Mouse (Mus musculus) large intestine, adult 2 months (tissue): ENCODE measurements around the gene Tmem198. TPM values are rescaled to one million over a fixed set of nuclear protein-coding genes. Genes with fewer than 3 reads are reported as not detected.

Source experiments
- DNase-seq: peaks from one replicate; pipeline ENCODE4 v3.0.0-alpha.2; 2012; ENCODE audit warnings: low read depth, low spot score
- WGBS: fragments of 180-500 bp; shearing (Covaris S2); methylation state at CpG from one replicate; pipeline ENCODE4 v1.1.7; 2018; 5-methylcytosine and 5-hydroxymethylcytosine counted together
- polyA plus RNA-seq: library from polyadenylated mRNA; depleted of rRNA; stranded (reverse); fragments of >200 nt; gene quantifications from 2 replicates; pipeline ENCODE4 v1.2.3, GENCODE M21; 2012

Tmem198 gene
- polyA plus RNA-seq, 1 experiment, result 2.0 TPM

DNA sequence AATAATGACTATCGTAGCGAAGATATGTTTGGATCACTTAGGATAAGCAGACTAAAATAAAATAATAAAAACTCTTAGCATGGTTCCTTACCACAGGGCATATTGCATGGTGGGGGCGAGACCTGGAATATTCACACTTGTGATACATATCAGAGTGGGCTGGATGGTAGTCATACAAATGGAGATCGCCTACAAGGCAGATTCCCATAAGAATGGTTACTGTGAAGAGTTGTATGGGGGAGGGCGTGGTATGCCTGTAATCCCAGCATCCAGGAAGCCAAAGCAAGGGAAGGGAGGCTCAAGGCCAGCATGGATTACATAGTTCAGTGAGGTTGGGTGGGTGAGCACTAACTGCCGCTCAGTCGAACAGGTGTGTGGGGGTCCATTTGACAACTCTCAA lies 1.4 kb downstream of the Tmem198 start:
- 85% methylated on average over 7 of the region's 7 CpGs for WGBS
- DNase-seq, result no peak

DNA sequence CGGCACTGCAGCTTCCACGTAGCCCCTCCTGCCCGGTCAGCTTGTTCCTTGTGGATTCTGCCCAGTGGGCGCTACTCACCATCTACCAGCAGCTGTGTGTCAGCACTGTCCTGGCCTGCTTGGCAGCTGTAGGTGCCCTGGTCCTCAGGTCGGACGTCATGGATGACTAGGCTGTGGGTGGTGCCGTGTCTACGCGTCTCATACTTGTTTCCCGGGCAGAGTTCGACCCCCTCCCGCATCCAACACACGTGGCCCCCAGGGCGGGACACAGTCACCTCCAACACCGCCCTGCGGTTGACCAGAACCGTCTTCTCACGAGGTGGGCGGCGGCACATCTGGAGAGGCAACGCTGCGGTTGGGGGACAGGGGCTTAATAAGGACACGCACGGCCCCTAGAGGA lies 7.2 kb downstream of the Tmem198 start:
- 23% methylated on average over 24 of the region's 24 CpGs for WGBS
- no peak for DNase-seq

GRCm38 (mm10) chr1:75487040-75487404 lies 7.7 kb downstream of the Tmem198 start:
- 8% methylated on average over 13 of the region's 13 CpGs for WGBS
- no peak for DNase-seq

DNA sequence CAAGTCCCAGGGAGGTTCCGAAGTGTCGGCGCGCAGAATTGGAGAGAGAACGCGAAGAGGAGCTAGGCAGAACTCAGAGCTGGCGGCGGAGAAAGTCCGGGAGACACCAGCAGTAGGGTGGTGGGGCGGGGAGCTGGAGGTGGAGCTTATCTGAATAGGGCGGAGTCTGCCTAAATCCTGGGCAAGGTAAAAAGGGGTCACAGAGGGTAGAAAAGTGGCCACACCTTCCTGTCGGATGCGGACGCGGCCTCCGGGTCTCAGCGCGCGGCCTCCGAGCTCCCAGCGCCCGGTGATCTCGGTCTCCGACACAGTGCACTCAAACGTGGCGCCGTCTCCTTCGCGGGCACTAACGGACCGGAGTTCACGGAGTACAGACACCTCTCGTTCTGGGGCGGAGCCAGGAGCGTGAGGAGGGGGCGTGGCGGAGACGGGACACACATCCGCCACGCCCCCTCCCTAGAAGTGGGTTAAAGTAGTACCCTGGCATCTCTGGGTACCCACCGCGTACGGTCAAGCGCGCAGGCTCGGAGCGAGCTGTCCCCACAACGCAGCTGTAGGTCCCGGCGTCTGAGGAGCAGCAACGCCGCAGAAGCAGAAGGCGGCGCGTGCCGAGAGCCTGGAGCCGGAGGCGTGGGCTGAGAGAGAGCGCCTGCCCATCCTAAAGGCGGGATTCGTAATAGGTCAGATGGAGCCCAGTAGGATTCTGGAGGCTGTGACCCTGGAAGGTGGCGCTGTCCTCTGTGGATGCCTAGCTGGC lies 8.3 kb downstream of the Tmem198 start:
- WGBS, result under 1% methylated on average over 62 of the region's 62 CpGs
- no peak for DNase-seq

GRCm38 (mm10) chr1:75490785-75491551 lies 11.6 kb downstream of the Tmem198 start:
- DNase-seq, result no peak

DNA sequence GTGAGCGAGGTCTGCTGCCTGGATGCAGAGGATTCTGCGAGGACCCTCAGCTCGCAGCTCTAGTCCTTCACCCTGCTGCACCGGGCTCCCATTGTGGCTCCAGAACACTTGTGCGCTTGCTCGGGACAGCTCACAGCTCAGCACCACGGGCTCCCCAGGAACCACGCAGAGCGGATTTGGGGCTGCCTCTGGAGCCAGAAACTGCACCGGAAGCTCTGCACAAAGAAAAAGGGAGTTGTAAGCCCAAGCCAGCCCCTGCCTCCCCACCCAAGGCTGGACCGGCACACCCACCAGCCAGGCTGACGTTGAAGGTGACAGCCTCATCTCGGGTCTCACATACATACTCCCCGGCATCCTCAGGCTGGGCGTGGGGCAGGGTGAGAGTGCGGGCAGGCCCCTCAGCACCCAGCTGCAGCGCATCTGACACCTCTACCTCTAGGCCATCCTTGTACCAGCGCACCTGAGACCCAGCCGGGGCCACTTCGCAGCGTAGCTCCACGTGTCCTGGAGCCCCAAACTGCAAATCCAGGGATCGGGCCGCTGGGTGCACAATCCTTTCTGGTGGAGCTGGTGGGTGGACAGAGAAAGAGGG lies 13.3 kb downstream of the Tmem198 start:
- 80% methylated on average over 24 of the region's 24 CpGs for WGBS
- DNase-seq, result no peak

More at GRCm38 (mm10) chr1:75490785-75491551, 11.6 kb downstream of the Tmem198 start:
- WGBS, result 88% methylated on average over 34 of the region's 34 CpGs

DNA sequence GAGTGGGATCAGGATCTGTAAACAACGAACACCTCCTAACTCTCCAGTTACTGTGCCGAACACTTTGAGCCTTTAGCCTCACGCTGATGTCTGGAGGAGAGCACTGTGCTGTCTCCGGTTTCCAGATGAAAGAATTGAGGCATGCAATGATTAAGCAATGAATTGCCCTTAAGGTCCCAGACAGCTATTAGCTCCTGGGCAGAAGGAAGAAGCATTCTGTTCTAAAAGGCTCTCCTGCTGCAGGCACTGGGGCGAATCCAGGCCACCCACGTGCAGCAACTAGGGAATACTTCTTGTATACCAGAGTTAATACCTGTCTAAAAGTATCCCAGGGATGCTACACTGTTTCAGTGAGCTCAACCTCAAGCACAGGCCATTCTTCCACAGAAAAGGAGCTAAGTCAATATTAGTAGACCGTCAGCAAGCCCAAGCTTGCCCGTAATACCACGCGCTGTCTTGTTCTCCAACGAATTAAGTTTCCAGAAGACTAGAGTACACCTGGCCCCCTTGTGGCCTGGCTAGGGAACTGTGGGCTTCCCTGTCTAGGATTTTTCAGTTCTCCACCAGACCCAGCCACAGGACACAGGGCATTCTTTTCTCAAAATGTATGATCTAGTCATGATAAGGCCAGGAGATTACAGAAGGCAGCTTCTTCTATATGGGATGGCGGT lies 15.7 kb downstream of the Tmem198 start:
- 50% methylated on average over 12 of the region's 12 CpGs for WGBS
- DNase-seq, result no peak

DNA sequence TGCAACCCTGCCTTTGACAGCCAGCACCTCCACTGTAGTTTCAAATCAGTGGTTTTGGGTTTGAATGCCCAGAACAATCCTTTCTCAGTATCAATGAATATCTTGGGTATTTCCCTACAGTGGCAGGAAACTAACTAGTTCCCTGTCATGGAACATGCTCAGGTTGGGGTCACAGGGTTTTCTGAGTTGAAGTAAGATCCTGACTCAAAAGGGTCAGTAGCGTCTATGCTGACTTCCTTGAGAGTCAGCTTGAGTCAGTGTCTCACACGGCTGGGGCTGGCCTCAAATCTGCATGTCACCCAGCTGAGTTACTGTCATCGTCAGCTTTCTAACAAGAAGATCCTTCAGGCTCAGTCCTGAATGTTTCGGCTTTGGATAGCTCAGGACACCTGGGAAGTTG lies 19.6 kb downstream of the Tmem198 start:
- 87% methylated on average over 4 of the region's 4 CpGs for WGBS
- DNase-seq, result no peak

DNA sequence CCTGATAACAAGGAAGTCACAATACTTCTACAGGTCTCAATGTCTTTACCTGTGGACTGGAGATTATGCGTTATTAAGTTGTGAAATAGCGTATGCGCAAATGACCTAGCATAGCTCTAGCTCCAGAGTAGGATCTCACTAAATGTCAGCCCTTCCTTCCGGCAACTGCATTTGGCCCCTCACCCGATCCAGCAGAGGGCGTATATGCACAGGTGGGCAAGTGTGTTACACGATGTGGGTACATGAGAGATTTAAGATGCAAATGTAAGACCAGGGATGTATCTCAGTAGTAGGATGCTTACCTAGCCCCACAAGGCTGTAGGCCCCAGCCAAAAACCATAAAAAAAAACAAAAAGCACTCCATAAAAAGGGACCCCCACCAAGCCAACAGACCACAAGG lies 20.1 kb downstream of the Tmem198 start:
- no peak for DNase-seq
- WGBS, result 72% methylated on average over 7 of the region's 7 CpGs

- 94% methylated on average over 9 of the region's 9 CpGs for WGBS
These were observed 22.6 kb downstream of the Tmem198 start for GRCm38 (mm10) chr1:75501905-75502304.

DNA sequence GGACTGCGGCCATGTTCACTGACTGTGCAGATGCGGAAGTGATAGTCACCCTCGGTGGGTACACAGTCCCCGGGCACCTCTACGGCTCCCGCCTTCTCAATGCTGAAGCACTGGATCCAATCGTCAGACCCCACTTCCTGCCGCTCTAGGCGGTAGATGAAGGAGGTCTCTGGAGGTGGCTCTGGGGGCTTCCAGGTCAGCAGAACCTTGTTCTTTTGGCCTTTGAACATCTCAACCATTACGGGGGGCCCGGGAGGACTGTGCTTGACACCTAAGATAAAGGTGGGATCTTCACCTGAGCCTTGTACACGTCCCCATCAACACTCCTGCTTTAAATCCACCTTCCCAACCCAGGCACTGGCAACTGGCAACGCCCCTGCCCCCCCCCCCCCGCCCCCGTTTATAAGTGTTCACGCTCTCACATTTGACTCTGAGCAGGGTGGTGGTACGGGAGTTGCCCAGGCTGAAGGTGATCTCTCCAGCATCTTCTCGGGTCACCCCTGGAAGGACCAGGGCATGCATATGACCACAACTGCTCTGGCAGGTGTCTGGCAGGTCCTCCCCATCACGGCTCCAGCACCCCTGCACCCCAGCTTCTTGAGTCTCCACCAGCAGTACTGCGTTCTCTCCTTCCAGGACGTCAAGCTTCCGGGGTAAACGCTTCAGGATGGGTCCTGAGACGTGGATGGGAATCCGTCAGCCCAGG lies 23.8 kb downstream of the Tmem198 start:
- 87% methylated on average over 25 of the region's 25 CpGs for WGBS

More at GRCm38 (mm10) chr1:75501905-75502304, 22.6 kb downstream of the Tmem198 start:
- DNase-seq, result no peak

DNA sequence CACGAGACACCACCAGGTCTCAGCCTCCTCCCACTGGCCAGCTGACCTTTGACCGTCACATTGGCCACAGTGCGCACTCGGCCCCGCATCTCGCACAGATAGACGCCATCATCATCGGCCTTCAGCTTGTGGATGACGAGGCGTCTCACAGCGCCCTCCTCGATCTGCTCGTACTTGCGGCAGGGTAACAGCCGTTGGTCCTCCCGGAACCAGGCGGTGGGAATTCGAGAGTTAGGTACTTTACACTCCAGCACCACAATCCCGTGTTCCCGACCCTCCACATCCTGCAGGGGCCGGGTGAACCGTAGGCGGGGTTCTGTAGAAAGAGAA lies 24.3 kb downstream of the Tmem198 start:
- DNase-seq, result no peak
- WGBS, result 88% methylated on average over 23 of the region's 23 CpGs

More for the DNA sequence above, 23.8 kb downstream of the Tmem198 start:
- no peak for DNase-seq

GRCm38 (mm10) chr1:75504256-75505045 lies 25.1 kb downstream of the Tmem198 start:
- 73% methylated on average over 9 of the region's 9 CpGs for WGBS
- DNase-seq, result no peak

GRCm38 (mm10) chr1:75505159-75505955 lies 26.0 kb downstream of the Tmem198 start:
- no peak for DNase-seq
- 1% methylated on average over 84 of the region's 84 CpGs for WGBS

GRCm38 (mm10) chr1:75505956-75506831 lies 26.9 kb downstream of the Tmem198 start, which contains the start of gene Obsl1:
Gene Obsl1 (minus strand): TSS chr1:75506452.
- 2% methylated on average over 64 of the region's 65 CpGs for WGBS
- no peak for DNase-seq

DNA sequence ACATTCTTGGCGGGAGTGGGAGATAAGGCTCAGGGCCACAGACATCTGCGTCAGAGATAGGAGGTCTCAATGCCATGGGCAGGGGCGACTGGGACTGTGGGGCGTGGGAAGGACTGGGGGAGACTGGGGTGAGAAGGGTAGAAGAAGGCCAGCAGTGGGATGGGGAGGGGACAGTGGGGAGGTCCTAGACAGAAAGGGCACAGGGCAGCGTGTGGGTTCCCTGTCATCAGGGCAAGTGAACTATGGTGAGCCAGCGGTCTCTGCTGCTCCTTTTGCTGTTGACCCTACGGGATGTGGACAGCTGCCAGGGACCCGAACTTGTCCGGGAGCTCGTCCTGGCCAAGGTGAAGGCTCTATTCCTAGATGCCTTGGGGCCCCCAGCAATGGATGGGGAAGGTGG lies 27.7 kb downstream of the Tmem198 start, which contains the start of gene Inha:
Gene Inha, plus strand, starts transcription at position 72 of the 400 bp plus-strand sequence.
- 77% methylated on average over 10 of the region's 10 CpGs for whole genome bisulfite sequencing
- DNase-seq, result no peak

- no peak for DNase-seq
- 75% methylated on average over 20 of the region's 20 CpGs for WGBS
These were observed 30.3 kb downstream of the Tmem198 start for GRCm38 (mm10) chr1:75509586-75509985.
